Mouse (Mus musculus) embryonic facial prominence, embryonic 15.5 days (tissue): ENCODE measurements around the gene Cdc123. TPM values are rescaled to one million over a fixed set of nuclear protein-coding genes. Genes with fewer than 3 reads are reported as not detected.

Experiments used
- ATAC-seq: fragments of 200-750 bp; cut with Nextera tagmentation; 2 replicates; pipeline ENCODE4 v1.8.0; 2017; ENCODE audit warnings: low read depth, moderate TSS enrichment; ENCODE audit not compliant: insufficient number of reproducible peaks, low FRiP score, low TSS enrichment
- H3K27ac ChIP-seq: fragments of 300-500 bp; sonication (generic); replicated peaks from 2 replicates; pipeline ENCODE4 v1.5.1; 2015; ENCODE audit warnings: mild to moderate bottlenecking, inconsistent platforms
- H3K27me3 ChIP-seq: fragments of 300-500 bp; sonication (generic); 2 replicates; pipeline ENCODE4 v1.6.1; 2015; ENCODE audit warnings: inconsistent platforms
- H3K36me3 ChIP-seq: fragments of 300-500 bp; sonication (generic); 2 replicates; pipeline ENCODE4 v1.6.1; 2015; ENCODE audit warnings: mild to moderate bottlenecking, inconsistent platforms
- H3K4me1 ChIP-seq: fragments of 300-500 bp; sonication (generic); 2 replicates; pipeline ENCODE4 v1.6.1; 2015; ENCODE audit warnings: inconsistent platforms
- H3K4me2 ChIP-seq: fragments of 300-500 bp; sonication (generic); replicated peaks from 2 replicates; pipeline ENCODE4 v1.6.1; 2015; ENCODE audit warnings: mild to moderate bottlenecking, inconsistent platforms
- H3K4me3 ChIP-seq: fragments of 300-500 bp; sonication (generic); replicated peaks from 2 replicates; pipeline ENCODE4 v1.5.1; 2015; ENCODE audit warnings: mild to moderate bottlenecking, inconsistent platforms
- H3K9ac ChIP-seq: fragments of 300-500 bp; sonication (generic); 2 replicates; pipeline ENCODE4 v1.6.1; 2015; ENCODE audit warnings: inconsistent platforms
- H3K9me3 ChIP-seq: fragments of 300-500 bp; sonication (generic); replicated peaks from 2 replicates; pipeline ENCODE4 v1.6.1; 2016; ENCODE audit warnings: inconsistent platforms
- WGBS: fragments of 180-500 bp; shearing (Covaris S2); methylation state at CpG from one replicate; pipeline ENCODE4 v1.1.7; 2015; 5-methylcytosine and 5-hydroxymethylcytosine counted together
- polyA plus RNA-seq: library from polyadenylated mRNA; unstranded; fragments of >200 nt; fragmentation: Nextera tagmentation; extraction: Ambion mirVana; gene quantifications from 2 replicates; pipeline ENCODE4 v1.2.1, GENCODE M21; 2015

The Cdc123 gene
- polyA plus RNA-seq, result 299 and 301 TPM in 2 replicates

GRCm38 (mm10) chr2:5844873-5845631 lies at the start of gene Cdc123, which contains the start of gene Nudt5:
Gene Cdc123 (minus strand): TSS chr2:5845164.
Gene Nudt5 (plus strand): TSS chr2:5845019.
- Histone ChIP-seq H3K4me2 (peak within 1 kb of the TSS; percentile 59), H3K4me3 (peak within 1 kb of the TSS; percentile 77), H3K27ac (peak within 1 kb of the TSS; percentile 95), H3K27me3 (no peaks in the 10 kb centered on the region), H3K9ac (peak within 1 kb of the TSS; percentile 65), H3K9me3 (no peaks in the 10 kb centered on the region), H3K4me1 (peaks cover 14% of the 10 kb centered on the region), H3K36me3 (peaks cover 21% of the 10 kb centered on the region)
- peak; percentile 94 for ATAC-seq
- WGBS, result under 1% methylated on average over 53 of the region's 53 CpGs

GRCm38 (mm10) chr2:5894296-5894695 lies 49.3 kb upstream of the Cdc123 start:
- Histone ChIP-seq H3K9ac (0 out of 2 replicates have a peak overlapping the region, but pooled peaks have one; percentile 94), H3K9me3 (no peaks in the 10 kb centered on the region), H3K27ac (0 out of 2 replicates have a peak overlapping the region, but pooled peaks have one; percentile 86), H3K4me2 (peak overlapping the region; percentile 56), H3K4me3 (peak overlapping the region; percentile 90), H3K4me1 (peaks cover 3% of the 10 kb centered on the region; the same call in 1 of the 2 replicates), H3K27me3 (no peaks in the 10 kb centered on the region), H3K36me3 (peaks cover 19% of the 10 kb centered on the region)
- WGBS, result 30% methylated on average over 11 of the region's 11 CpGs
- ATAC-seq, result no peak

- ATAC-seq, result no peak
- peaks cover 41% of the 10 kb centered on the region for H3K36me3 ChIP-seq
- 61% methylated on average over 2 of the region's 2 CpGs for WGBS
Observed at GRCm38 (mm10) chr2:5889412-5889811, 44.4 kb upstream of the Cdc123 start.

GRCm38 (mm10) chr2:5888865-5889264 lies 43.9 kb upstream of the Cdc123 start:
- no peaks in the 10 kb centered on the region for H3K4me1 ChIP-seq
- no peak for ATAC-seq
- H3K27me3 ChIP-seq, result no peaks in the 10 kb centered on the region
- no peaks in the 10 kb centered on the region for H3K9me3 ChIP-seq
- no peak overlapping the region for H3K4me2 ChIP-seq
- WGBS, result 80% methylated on average over 5 of the region's 5 CpGs
- no peak overlapping the region for H3K9ac ChIP-seq
- H3K4me3 ChIP-seq, result no peak overlapping the region
- peaks cover 43% of the 10 kb centered on the region for H3K36me3 ChIP-seq
- no peak overlapping the region for H3K27ac ChIP-seq

More at GRCm38 (mm10) chr2:5889412-5889811, 44.4 kb upstream of the Cdc123 start:
- Histone ChIP-seq H3K27ac (no peak overlapping the region), H3K4me1 (0 out of 2 replicates have a peak, but pooled peaks cover 3% of the 10 kb centered on the region), H3K4me2 (no peak overlapping the region), H3K9me3 (no peaks in the 10 kb centered on the region), H3K4me3 (no peak overlapping the region), H3K27me3 (no peaks in the 10 kb centered on the region), H3K9ac (no peak overlapping the region)

- peaks cover 83% of the 10 kb centered on the region for H3K36me3 ChIP-seq
- 74% methylated on average over 3 of the region's 3 CpGs for WGBS
Observed at GRCm38 (mm10) chr2:5877446-5877845, 32.5 kb upstream of the Cdc123 start.

GRCm38 (mm10) chr2:5869746-5870145 lies 24.8 kb upstream of the Cdc123 start:
- 89% methylated on average over 5 of the region's 5 CpGs for WGBS
- H3K4me1 ChIP-seq, result no peaks in the 10 kb centered on the region
- no peaks in the 10 kb centered on the region for H3K27me3 ChIP-seq
- peaks cover 71% of the 10 kb centered on the region for H3K36me3 ChIP-seq
- H3K27ac ChIP-seq, result no peak overlapping the region
- H3K4me2 ChIP-seq, result no peak overlapping the region
- no peak for ATAC-seq
- H3K4me3 ChIP-seq, result no peak overlapping the region
- no peaks in the 10 kb centered on the region for H3K9me3 ChIP-seq
- no peak overlapping the region for H3K9ac ChIP-seq

More at GRCm38 (mm10) chr2:5877446-5877845, 32.5 kb upstream of the Cdc123 start:
- Histone ChIP-seq H3K4me3 (no peak overlapping the region), H3K27me3 (no peaks in the 10 kb centered on the region), H3K27ac (no peak overlapping the region), H3K9me3 (no peaks in the 10 kb centered on the region), H3K9ac (no peak overlapping the region), H3K4me2 (no peak overlapping the region), H3K4me1 (no peaks in the 10 kb centered on the region)
- ATAC-seq, result no peak

GRCm38 (mm10) chr2:5867681-5868080 lies 22.7 kb upstream of the Cdc123 start:
- no peak overlapping the region for H3K27ac ChIP-seq
- peaks cover 68% of the 10 kb centered on the region for H3K36me3 ChIP-seq
- no peak overlapping the region for H3K9ac ChIP-seq
- 82% methylated on average over 2 of the region's 2 CpGs for WGBS
- H3K4me1 ChIP-seq, result no peaks in the 10 kb centered on the region
- H3K9me3 ChIP-seq, result no peaks in the 10 kb centered on the region
- no peak overlapping the region for H3K4me2 ChIP-seq
- ATAC-seq, result no peak
- H3K27me3 ChIP-seq, result no peaks in the 10 kb centered on the region
- no peak overlapping the region for H3K4me3 ChIP-seq

GRCm38 (mm10) chr2:5862834-5863233 lies 17.9 kb upstream of the Cdc123 start, which contains the start of gene Gm13199:
Gene Gm13199 (minus strand): TSS chr2:5862934.
- 96% methylated on average over 3 of the region's 3 CpGs for WGBS
- Histone ChIP-seq H3K4me2 (no peak within 1 kb of the TSS), H3K9me3 (no peaks in the 10 kb centered on the region), H3K4me1 (no peaks in the 10 kb centered on the region), H3K9ac (no peak within 1 kb of the TSS), H3K36me3 (peaks cover 50% of the 10 kb centered on the region), H3K27me3 (no peaks in the 10 kb centered on the region), H3K27ac (no peak within 1 kb of the TSS), H3K4me3 (no peak within 1 kb of the TSS)
- ATAC-seq, result no peak

- 75% methylated on average over 5 of the region's 5 CpGs for WGBS
- Histone ChIP-seq H3K9me3 (no peaks in the 10 kb centered on the region), H3K4me3 (no peak overlapping the region)
Observed at GRCm38 (mm10) chr2:5851866-5852265, 6.9 kb upstream of the Cdc123 start.

GRCm38 (mm10) chr2:5851116-5851515 lies 6.2 kb upstream of the Cdc123 start:
- Histone ChIP-seq H3K9ac (no peak overlapping the region), H3K27ac (no peak overlapping the region), H3K9me3 (no peaks in the 10 kb centered on the region), H3K4me3 (no peak overlapping the region), H3K27me3 (no peaks in the 10 kb centered on the region), H3K4me1 (peaks cover 7% of the 10 kb centered on the region; the same call in 1 of the 2 replicates), H3K4me2 (no peak overlapping the region), H3K36me3 (peaks cover 8% of the 10 kb centered on the region)
- 88% methylated on average over 9 of the region's 9 CpGs for WGBS
- no peak for ATAC-seq

More at GRCm38 (mm10) chr2:5851866-5852265, 6.9 kb upstream of the Cdc123 start:
- Histone ChIP-seq H3K36me3 (peaks cover 11% of the 10 kb centered on the region), H3K4me2 (no peak overlapping the region), H3K27ac (0 out of 2 replicates have a peak overlapping the region, but pooled peaks have one; percentile 0), H3K4me1 (0 out of 2 replicates have a peak, but pooled peaks cover under 1% of the 10 kb centered on the region), H3K9ac (no peak overlapping the region), H3K27me3 (no peaks in the 10 kb centered on the region)
- no peak for ATAC-seq

- H3K4me2 ChIP-seq, result peak overlapping the region; percentile 58
- H3K9ac ChIP-seq, result peak overlapping the region; percentile 65
- H3K9me3 ChIP-seq, result no peaks in the 10 kb centered on the region
- H3K4me3 ChIP-seq, result peak overlapping the region; percentile 77
- WGBS, result 17% methylated on average over 4 of the region's 4 CpGs
- peak overlapping the region; percentile 95 for H3K27ac ChIP-seq
- no peaks in the 10 kb centered on the region for H3K27me3 ChIP-seq
- ATAC-seq, result no peak
- H3K36me3 ChIP-seq, result peaks cover 13% of the 10 kb centered on the region
- H3K4me1 ChIP-seq, result peaks cover 14% of the 10 kb centered on the region
Observed at GRCm38 (mm10) chr2:5845826-5846225, 862 bp upstream of the Cdc123 start.
